Mouse (Mus musculus): ENCODE measurements around the gene Ip6k2. TPM values are rescaled to one million over a fixed set of nuclear protein-coding genes. Genes with fewer than 3 reads are reported as not detected.

The Ip6k2 gene
- polyA plus RNA-seq, 1 experiment from 2014 or later = 153 TPM

GRCm38 (mm10) chr9:108806379-108806778 lies 22.8 kb downstream of the Ip6k2 start:
- H3K9ac ChIP-seq = no peak overlapping the region
- no peaks in the 10 kb centered on the region for H3K9me3 ChIP-seq (replicated peaks)
- H3K4me1 ChIP-seq = peaks cover 15% of the 10 kb centered on the region
- no peak overlapping the region for H3K4me3 ChIP-seq
- H3K27me3 ChIP-seq = no peaks in the 10 kb centered on the region
- ATAC-seq = no peak
- no peak overlapping the region for H3K27ac ChIP-seq
- H3K4me2 ChIP-seq = no peak overlapping the region
- H3K36me3 ChIP-seq (ENCODE audit: poor library complexity, severe bottlenecking) = peaks cover 70% of the 10 kb centered on the region

DNA sequence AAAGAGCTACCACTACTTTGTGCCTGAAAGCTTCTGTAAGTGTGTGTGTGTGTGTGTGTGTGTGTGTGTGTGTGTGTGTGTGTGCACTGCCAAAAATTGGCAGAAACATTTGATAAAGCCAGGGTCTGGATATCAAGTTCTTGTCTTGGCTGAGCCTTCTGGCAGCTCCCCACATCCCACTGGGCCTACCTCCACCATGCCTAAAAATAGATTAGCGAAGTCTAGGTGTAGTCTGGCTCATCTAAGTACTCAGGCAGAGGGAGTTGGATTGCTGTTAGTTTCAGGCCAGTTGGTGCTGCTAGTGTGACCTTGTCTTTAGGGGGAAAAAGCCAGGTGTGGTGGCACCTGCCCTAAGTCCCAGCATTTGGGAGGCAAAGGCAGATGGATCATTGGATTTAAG lies 23.2 kb downstream of the Ip6k2 start:
- Histone ChIP-seq H3K4me3 (no peak overlapping the region), H3K27ac (peak overlapping the region; percentile 12; the same call in 1 of the 2 replicates), H3K9ac (no peak overlapping the region), H3K9me3 (replicated peaks) (no peaks in the 10 kb centered on the region), H3K36me3 (ENCODE audit: poor library complexity, severe bottlenecking) (peaks cover 70% of the 10 kb centered on the region), H3K27me3 (no peaks in the 10 kb centered on the region), H3K4me2 (no peak overlapping the region), H3K4me1 (peaks cover 15% of the 10 kb centered on the region)
- WGBS = 88% methylated on average over 1 of the region's 1 CpGs
- no peak for ATAC-seq

- 0 out of 2 replicates have a peak, but pooled peaks have one; percentile 17 for ATAC-seq
- Histone ChIP-seq H3K36me3 (ENCODE audit: poor library complexity, severe bottlenecking) (peaks cover 70% of the 10 kb centered on the region), H3K4me1 (peaks cover 15% of the 10 kb centered on the region), H3K4me2 (peak overlapping the region; percentile 93; the same call in 1 of the 2 replicates), H3K4me3 (0 out of 2 replicates have a peak overlapping the region, but pooled peaks have one; percentile 74), H3K27ac (peak overlapping the region; percentile 41; the same call in 1 of the 2 replicates), H3K9me3 (replicated peaks) (no peaks in the 10 kb centered on the region), H3K27me3 (no peaks in the 10 kb centered on the region), H3K9ac (0 out of 2 replicates have a peak overlapping the region, but pooled peaks have one; percentile 91)
- WGBS = 70% methylated on average over 5 of the region's 5 CpGs
Observed at GRCm38 (mm10) chr9:108807674-108808073, 24.1 kb downstream of the Ip6k2 start.

DNA sequence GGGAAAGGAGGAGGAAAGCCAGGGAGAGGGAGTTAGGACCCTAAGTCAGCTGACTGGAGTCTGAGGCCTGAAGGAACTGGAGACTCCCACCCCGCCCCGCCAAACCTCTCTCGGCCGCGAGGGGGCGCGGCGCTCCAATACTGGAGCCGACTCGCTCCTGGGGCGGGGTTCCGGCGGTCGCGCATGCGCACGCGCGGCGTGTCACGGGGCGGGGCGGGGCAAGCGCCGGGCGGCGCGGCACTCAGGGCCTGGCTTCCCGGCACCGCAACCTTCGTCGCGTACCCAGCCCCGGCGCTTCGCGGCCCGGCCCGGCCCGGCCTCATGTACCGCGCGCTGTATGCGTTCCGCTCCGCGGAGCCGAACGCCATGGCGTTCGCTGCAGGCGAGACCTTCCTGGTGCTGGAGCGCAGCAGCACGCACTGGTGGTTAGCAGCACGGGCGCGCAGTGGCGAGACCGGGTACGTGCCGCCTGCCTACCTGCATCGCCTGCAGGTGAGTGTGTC lies 24.6 kb downstream of the Ip6k2 start, which contains the start of gene Nckipsd:
Gene Nckipsd, plus strand, starts transcription at position 206 of the 503 bp plus-strand sequence.
- no peaks in the 10 kb centered on the region for H3K27me3 ChIP-seq
- under 1% methylated on average over 30 of the region's 62 CpGs for WGBS
- peak within 1 kb of the TSS; percentile 41 for H3K27ac ChIP-seq
- peak within 1 kb of the TSS; percentile 93 for H3K4me2 ChIP-seq
- ATAC-seq = peak; percentile 82
- H3K4me3 ChIP-seq = peak within 1 kb of the TSS; percentile 74
- H3K4me1 ChIP-seq = peaks cover 15% of the 10 kb centered on the region
- H3K36me3 ChIP-seq (ENCODE audit: poor library complexity, severe bottlenecking) = peaks cover 72% of the 10 kb centered on the region
- H3K9me3 ChIP-seq (replicated peaks) = no peaks in the 10 kb centered on the region
- H3K9ac ChIP-seq = peak within 1 kb of the TSS; percentile 91

- Histone ChIP-seq H3K9ac (peak overlapping the region; percentile 91), H3K4me2 (peak overlapping the region; percentile 93), H3K27me3 (no peaks in the 10 kb centered on the region), H3K9me3 (replicated peaks) (no peaks in the 10 kb centered on the region), H3K27ac (no peak overlapping the region), H3K4me1 (peaks cover 15% of the 10 kb centered on the region), H3K36me3 (ENCODE audit: poor library complexity, severe bottlenecking) (peaks cover 72% of the 10 kb centered on the region), H3K4me3 (peak overlapping the region; percentile 74)
- 67% methylated on average over 5 of the region's 5 CpGs for WGBS
- no peak for ATAC-seq
Observed at GRCm38 (mm10) chr9:108809188-108809587, 25.6 kb downstream of the Ip6k2 start.

DNA sequence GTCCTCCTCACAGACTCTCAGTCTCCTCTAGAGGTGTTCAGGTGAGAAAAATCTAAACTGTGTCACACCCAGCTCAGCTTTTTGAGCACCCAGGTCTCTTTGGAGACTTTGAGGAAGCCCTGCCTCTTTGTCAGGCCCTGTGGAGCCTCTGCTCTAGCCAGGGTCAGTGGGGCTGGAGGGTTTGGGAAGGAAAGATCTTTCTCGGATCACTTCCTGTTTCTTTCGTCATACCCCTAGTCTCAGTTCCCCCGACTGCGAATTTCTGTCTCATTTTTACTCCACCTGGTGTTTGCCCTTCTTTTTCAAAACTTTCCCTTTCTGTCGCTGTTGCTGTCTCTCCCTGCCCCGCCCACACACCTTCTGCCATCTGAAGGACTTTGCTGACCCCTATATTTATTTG lies 26.1 kb downstream of the Ip6k2 start:
- Histone ChIP-seq H3K4me1 (peaks cover 15% of the 10 kb centered on the region), H3K4me3 (no peak overlapping the region), H3K36me3 (ENCODE audit: poor library complexity, severe bottlenecking) (peaks cover 72% of the 10 kb centered on the region), H3K9ac (peak overlapping the region; percentile 34; the same call in 1 of the 2 replicates), H3K27me3 (no peaks in the 10 kb centered on the region), H3K9me3 (replicated peaks) (no peaks in the 10 kb centered on the region), H3K4me2 (peak overlapping the region; percentile 93; the same call in 1 of the 2 replicates), H3K27ac (no peak overlapping the region)
- no peak for ATAC-seq
- 76% methylated on average over 6 of the region's 6 CpGs for WGBS

- 87% methylated on average over 5 of the region's 5 CpGs for WGBS
- no peak overlapping the region for H3K4me3 ChIP-seq
- H3K4me1 ChIP-seq = peaks cover 15% of the 10 kb centered on the region
- no peak overlapping the region for H3K9ac ChIP-seq
- no peak overlapping the region for H3K27ac ChIP-seq
- no peaks in the 10 kb centered on the region for H3K9me3 ChIP-seq (replicated peaks)
- no peaks in the 10 kb centered on the region for H3K27me3 ChIP-seq
- H3K4me2 ChIP-seq = no peak overlapping the region
- H3K36me3 ChIP-seq (ENCODE audit: poor library complexity, severe bottlenecking) = peaks cover 72% of the 10 kb centered on the region
- ATAC-seq = no peak
Observed at GRCm38 (mm10) chr9:108810516-108810915, 26.9 kb downstream of the Ip6k2 start.

DNA sequence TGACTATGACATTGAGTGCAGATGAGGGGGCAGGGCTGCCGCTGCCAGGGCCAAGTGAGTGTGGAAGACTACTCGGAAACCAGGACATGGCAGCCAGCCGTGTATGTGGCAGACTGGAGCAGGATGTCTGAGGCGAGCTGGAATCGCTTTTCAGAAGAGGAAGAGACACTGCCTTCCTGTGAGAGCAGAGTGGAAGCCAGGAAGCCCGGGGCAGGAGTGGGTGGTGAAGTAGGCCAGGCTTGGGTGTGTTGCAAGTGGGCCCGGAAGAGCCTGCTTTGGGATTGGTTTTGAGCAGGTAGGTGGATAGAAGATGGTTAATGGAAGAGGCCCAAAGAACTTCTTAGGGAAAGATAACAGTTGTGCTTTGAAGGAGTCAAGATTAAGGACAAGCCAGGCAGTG lies 32.0 kb downstream of the Ip6k2 start:
- no peaks in the 10 kb centered on the region for H3K9me3 ChIP-seq (replicated peaks)
- no peaks in the 10 kb centered on the region for H3K27me3 ChIP-seq
- H3K4me1 ChIP-seq = no peaks in the 10 kb centered on the region
- WGBS = 85% methylated on average over 7 of the region's 7 CpGs
- no peak overlapping the region for H3K4me3 ChIP-seq
- no peak overlapping the region for H3K9ac ChIP-seq
- no peak for ATAC-seq
- H3K27ac ChIP-seq = no peak overlapping the region
- no peak overlapping the region for H3K4me2 ChIP-seq
- H3K36me3 ChIP-seq (ENCODE audit: poor library complexity, severe bottlenecking) = peaks cover 73% of the 10 kb centered on the region

GRCm38 (mm10) chr9:108819495-108819894 lies 35.9 kb downstream of the Ip6k2 start:
- Histone ChIP-seq H3K9me3 (replicated peaks) (no peaks in the 10 kb centered on the region), H3K9ac (no peak overlapping the region), H3K27me3 (peaks cover 17% of the 10 kb centered on the region), H3K4me3 (no peak overlapping the region), H3K27ac (no peak overlapping the region), H3K36me3 (ENCODE audit: poor library complexity, severe bottlenecking) (peaks cover 35% of the 10 kb centered on the region), H3K4me1 (peaks cover 7% of the 10 kb centered on the region), H3K4me2 (no peak overlapping the region)
- ATAC-seq = no peak
- WGBS = 52% methylated on average over 3 of the region's 3 CpGs

- H3K4me1 ChIP-seq = peaks cover 12% of the 10 kb centered on the region
- no peak overlapping the region for H3K9ac ChIP-seq
- WGBS = 71% methylated on average over 5 of the region's 5 CpGs
- peaks cover 17% of the 10 kb centered on the region for H3K27me3 ChIP-seq
- no peaks in the 10 kb centered on the region for H3K9me3 ChIP-seq (replicated peaks)
- no peak overlapping the region for H3K4me3 ChIP-seq
- H3K36me3 ChIP-seq (ENCODE audit: poor library complexity, severe bottlenecking) = peaks cover 29% of the 10 kb centered on the region
- no peak overlapping the region for H3K4me2 ChIP-seq
- H3K27ac ChIP-seq = no peak overlapping the region
- no peak for ATAC-seq
Observed at GRCm38 (mm10) chr9:108820077-108820476, 36.5 kb downstream of the Ip6k2 start.

DNA sequence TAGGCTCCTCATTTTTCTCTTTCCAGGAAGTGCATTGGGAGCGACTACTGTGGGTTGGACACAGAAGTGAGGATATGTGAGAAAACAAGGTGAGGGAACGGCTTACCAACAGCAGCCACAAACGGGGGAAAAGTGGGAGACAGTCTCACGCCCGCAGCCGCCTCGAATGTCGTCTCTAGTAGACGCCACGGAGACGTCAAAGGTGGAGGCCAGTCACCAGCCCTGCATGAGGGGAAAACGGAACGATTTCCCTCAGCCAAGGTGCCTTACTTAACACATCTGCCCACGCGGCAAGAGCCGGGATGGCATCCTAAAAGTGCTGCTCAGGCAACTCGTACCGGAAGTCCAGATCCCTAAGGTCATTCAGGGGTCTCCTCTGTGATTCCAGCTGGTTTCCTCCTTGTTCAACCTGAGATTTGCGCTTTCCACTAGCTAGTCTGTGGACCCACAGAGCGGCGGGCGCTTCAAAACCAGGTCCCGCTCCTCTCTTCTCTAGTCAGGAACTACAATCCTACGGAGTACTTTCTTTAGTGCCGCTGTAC lies 40.6 kb downstream of the Ip6k2 start:
- H3K4me3 ChIP-seq = peak overlapping the region; percentile 75
- H3K4me2 ChIP-seq = peak overlapping the region; percentile 92
- peaks cover 38% of the 10 kb centered on the region for H3K4me1 ChIP-seq
- H3K36me3 ChIP-seq (ENCODE audit: poor library complexity, severe bottlenecking) = peaks cover 18% of the 10 kb centered on the region
- H3K27me3 ChIP-seq = peaks cover 46% of the 10 kb centered on the region
- no peak for ATAC-seq
- H3K27ac ChIP-seq = no peak overlapping the region
- peak overlapping the region; percentile 57; the same call in 1 of the 2 replicates for H3K9ac ChIP-seq
- WGBS = 4% methylated on average over 25 of the region's 25 CpGs
- H3K9me3 ChIP-seq (replicated peaks) = no peaks in the 10 kb centered on the region

DNA sequence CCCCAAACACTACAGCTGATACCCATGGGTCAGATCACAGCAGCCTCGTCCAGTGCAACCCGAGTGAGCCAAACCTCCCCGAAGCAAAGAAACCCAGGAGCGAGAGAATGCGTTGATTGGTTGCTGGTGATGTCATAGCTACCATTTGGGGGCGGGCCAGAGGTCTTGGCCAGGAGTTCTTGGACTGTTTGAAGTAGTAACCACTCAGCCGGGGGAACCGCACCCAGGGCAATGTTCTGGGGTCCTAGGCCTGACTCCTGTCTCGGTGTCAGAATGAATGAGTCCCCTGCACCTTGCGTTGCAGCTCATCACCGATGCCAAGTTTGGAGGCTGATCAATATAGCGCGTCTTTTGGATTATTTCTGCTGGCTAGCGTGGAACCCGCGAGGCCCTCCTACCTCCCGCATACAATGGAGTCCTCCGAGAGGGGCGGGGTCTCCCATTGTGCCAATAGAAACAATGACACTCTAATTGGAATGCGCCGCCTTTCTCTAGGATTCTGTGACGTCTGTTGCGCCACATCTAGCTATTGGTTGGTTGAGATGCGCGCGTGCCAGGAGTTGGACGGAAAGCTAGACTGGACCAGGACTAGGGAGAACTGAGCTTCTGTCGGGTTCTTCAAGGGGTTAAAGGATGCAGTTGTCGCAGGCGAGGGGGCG lies 41.3 kb downstream of the Ip6k2 start:
- Histone ChIP-seq H3K27me3 (peaks cover 52% of the 10 kb centered on the region), H3K4me1 (peaks cover 45% of the 10 kb centered on the region)

More for the DNA sequence above, 41.3 kb downstream of the Ip6k2 start:
- Histone ChIP-seq H3K4me3 (peak overlapping the region; percentile 75), H3K27ac (peak overlapping the region; percentile 74), H3K36me3 (ENCODE audit: poor library complexity, severe bottlenecking) (peaks cover 25% of the 10 kb centered on the region), H3K4me2 (peak overlapping the region; percentile 92), H3K9me3 (replicated peaks) (no peaks in the 10 kb centered on the region), H3K9ac (peak overlapping the region; percentile 86; the same call in 1 of the 2 replicates)
- peak; percentile 80 for ATAC-seq
- under 1% methylated on average over 31 of the region's 31 CpGs for WGBS
